Mouse (Mus musculus) kidney, postnatal 0 days (tissue): ENCODE measurements at regions not wholly inside any gene's neighbourhood (a gene's known extent, or its start where the extent isn't known, plus 50 kb on each side); places are given as distances from the start of the nearest gene placed in this dataset.

ENCODE experiments used
- ATAC-seq: fragments of 200-750 bp; cut with Nextera tagmentation; replicated peaks from 2 replicates; pipeline ENCODE4 v1.8.0; 2017; ENCODE audit warnings: low read depth, moderate number of reproducible peaks, moderate TSS enrichment, moderate library complexity; ENCODE audit not compliant: low FRiP score
- DNase-seq: peaks from one replicate; pipeline ENCODE4 v3.0.0-alpha.2; 2016; ENCODE audit warnings: low spot score
- H3K27ac ChIP-seq: fragments of 300-500 bp; sonication (generic); 2 replicates; pipeline ENCODE4 v1.5.1; 2014; ENCODE audit warnings: mild to moderate bottlenecking
- H3K27me3 ChIP-seq: fragments of 300-500 bp; sonication (generic); 2 replicates; pipeline ENCODE4 v1.6.1; 2014; ENCODE audit warnings: low read length, mixed read lengths; ENCODE audit not compliant: insufficient read depth
- H3K36me3 ChIP-seq: fragments of 300-500 bp; sonication (generic); 2 replicates; pipeline ENCODE4 v1.6.1; 2014; ENCODE audit warnings: low read length, mixed read lengths; ENCODE audit not compliant: insufficient read depth
- H3K4me1 ChIP-seq: fragments of 300-500 bp; sonication (generic); replicated peaks from 2 replicates; pipeline ENCODE4 v1.6.1; 2014; ENCODE audit warnings: antibody characterized with exemption, low read length, mixed read lengths; ENCODE audit not compliant: insufficient read depth
- H3K4me2 ChIP-seq: fragments of 300-500 bp; sonication (generic); 2 replicates; pipeline ENCODE4 v1.6.1; 2014; ENCODE audit warnings: mild to moderate bottlenecking, low read length, moderate library complexity, mixed read lengths
- H3K4me3 ChIP-seq: fragments of 300-500 bp; sonication (generic); replicated peaks from 2 replicates; pipeline ENCODE4 v1.5.1; 2014; ENCODE audit warnings: low read depth, low read length
- H3K9ac ChIP-seq: fragments of 300-500 bp; sonication (generic); 2 replicates; pipeline ENCODE4 v1.6.1; 2014; ENCODE audit warnings: low read depth, low read length
- H3K9me3 ChIP-seq: fragments of 300-500 bp; sonication (generic); replicated peaks from 2 replicates; pipeline ENCODE4 v1.6.1; 2016; ENCODE audit warnings: low read length, inconsistent platforms, mixed read lengths
- CTCF ChIP-seq: IDR thresholded peaks from 2 replicates; pipeline ENCODE4 v1.5.1; 2016; ENCODE audit warnings: antibody characterized with exemption, low read depth, mild to moderate bottlenecking, moderate library complexity
- WGBS: fragments of 180-500 bp; shearing (Covaris S2); extraction: QIAGEN DNeasy Blood & Tissue Kit; methylation state at CpG from one replicate; pipeline ENCODE4 v1.1.7; 2014; 5-methylcytosine and 5-hydroxymethylcytosine counted together

- WGBS: 49% methylated on average over 2 of the region's 2 CpGs
- Histone ChIP-seq H3K4me1 (no peaks in the 10 kb centered on the region), H3K36me3 (no peaks in the 10 kb centered on the region), H3K27ac (no peak overlapping the region), H3K4me2 (no peak overlapping the region), H3K9ac (no peak overlapping the region), H3K27me3 (no peaks in the 10 kb centered on the region), H3K4me3 (no peak overlapping the region), H3K9me3 (no peaks in the 10 kb centered on the region)
- no peak for DNase-seq
- TF ChIP-seq CTCF: no peak
- ATAC-seq: no peak
Measured at GRCm38 (mm10) chr11:19355179-19355578, 336.4 kb upstream of the Meis1 start.

- no peaks in the 10 kb centered on the region for H3K36me3 ChIP-seq
- H3K27me3 ChIP-seq: no peaks in the 10 kb centered on the region
- WGBS: 17% methylated on average over 2 of the region's 2 CpGs
- ATAC-seq (no peak), DNase-seq (peak; percentile 57)
- no peaks in the 10 kb centered on the region for H3K4me1 ChIP-seq
- no peak overlapping the region for H3K9ac ChIP-seq
- H3K4me3 ChIP-seq: no peak overlapping the region
- no peak overlapping the region for H3K27ac ChIP-seq
- no peaks in the 10 kb centered on the region for H3K9me3 ChIP-seq
- no peak overlapping the region for H3K4me2 ChIP-seq
- no peak for TF ChIP-seq CTCF
Measured at GRCm38 (mm10) chr11:19356151-19356550, 337.4 kb upstream of the Meis1 start.

- no peaks in the 10 kb centered on the region for H3K9me3 ChIP-seq
- no peak overlapping the region for H3K9ac ChIP-seq
- H3K27ac ChIP-seq: no peak overlapping the region
- H3K4me1 ChIP-seq: no peaks in the 10 kb centered on the region
- ATAC-seq: no peak
- H3K4me2 ChIP-seq: no peak overlapping the region
- no peak overlapping the region for H3K4me3 ChIP-seq
- no peaks in the 10 kb centered on the region for H3K27me3 ChIP-seq
- 46% methylated on average over 1 of the region's 1 CpGs for WGBS
- no peak for DNase-seq
- H3K36me3 ChIP-seq: no peaks in the 10 kb centered on the region
- no peak for TF ChIP-seq CTCF
Measured at GRCm38 (mm10) chr11:19369152-19369551, 350.4 kb upstream of the Meis1 start.

GRCm38 (mm10) chr11:19373476-19373875 lies 354.7 kb upstream of the Meis1 start:
- WGBS: 75% methylated on average over 5 of the region's 5 CpGs

GRCm38 (mm10) chr11:19380935-19381334 lies 362.1 kb upstream of the Meis1 start:
- Histone ChIP-seq H3K27ac (no peak overlapping the region), H3K4me2 (no peak overlapping the region), H3K27me3 (no peaks in the 10 kb centered on the region), H3K4me3 (no peak overlapping the region), H3K9ac (no peak overlapping the region), H3K36me3 (no peaks in the 10 kb centered on the region), H3K9me3 (no peaks in the 10 kb centered on the region), H3K4me1 (no peaks in the 10 kb centered on the region)
- no peak for ATAC-seq
- WGBS: 52% methylated on average over 2 of the region's 2 CpGs
- no peak for DNase-seq
- TF ChIP-seq CTCF: no peak

More at GRCm38 (mm10) chr11:19373476-19373875, 354.7 kb upstream of the Meis1 start:
- no peak overlapping the region for H3K4me3 ChIP-seq
- no peaks in the 10 kb centered on the region for H3K36me3 ChIP-seq
- no peak overlapping the region for H3K9ac ChIP-seq
- H3K27me3 ChIP-seq: no peaks in the 10 kb centered on the region
- no peak for TF ChIP-seq CTCF
- H3K4me1 ChIP-seq: no peaks in the 10 kb centered on the region
- no peaks in the 10 kb centered on the region for H3K9me3 ChIP-seq
- DNase-seq (no peak), ATAC-seq (no peak)
- no peak overlapping the region for H3K27ac ChIP-seq
- no peak overlapping the region for H3K4me2 ChIP-seq

- H3K4me3 ChIP-seq: no peak overlapping the region
- no peaks in the 10 kb centered on the region for H3K4me1 ChIP-seq
- H3K4me2 ChIP-seq: no peak overlapping the region
- no peak for ATAC-seq
- H3K9me3 ChIP-seq: no peaks in the 10 kb centered on the region
- no peaks in the 10 kb centered on the region for H3K36me3 ChIP-seq
- WGBS: 94% methylated on average over 6 of the region's 6 CpGs
- H3K27me3 ChIP-seq: no peaks in the 10 kb centered on the region
- TF ChIP-seq CTCF: no peak
- H3K27ac ChIP-seq: no peak overlapping the region
- no peak for DNase-seq
- H3K9ac ChIP-seq: no peak overlapping the region
Measured at GRCm38 (mm10) chr11:19389136-19389535, 370.4 kb upstream of the Meis1 start.

- no peak overlapping the region for H3K9ac ChIP-seq
- no peak overlapping the region for H3K27ac ChIP-seq
- H3K4me1 ChIP-seq: no peaks in the 10 kb centered on the region
- H3K27me3 ChIP-seq: no peaks in the 10 kb centered on the region
- no peak overlapping the region for H3K4me2 ChIP-seq
- no peak for ATAC-seq
- no peak for DNase-seq
- TF ChIP-seq CTCF: no peak
- H3K9me3 ChIP-seq: no peaks in the 10 kb centered on the region
- no peak overlapping the region for H3K4me3 ChIP-seq
- WGBS: 88% methylated on average over 1 of the region's 1 CpGs
- H3K36me3 ChIP-seq: no peaks in the 10 kb centered on the region
Measured at GRCm38 (mm10) chr11:19392190-19392589, 373.4 kb upstream of the Meis1 start.
